Mouse (Mus musculus) brain, embryonic 14.5 days (tissue): ENCODE data around the gene Cmklr1. TPM values are rescaled to one million over a fixed set of nuclear protein-coding genes. Genes with fewer than 3 reads are reported as not detected.

Experiments used
- DNase-seq: peaks from one replicate; pipeline ENCODE4 v3.0.0-alpha.2; 2011; ENCODE audit warnings: low read depth
- CTCF ChIP-seq: fragments of 200-500 bp; IDR thresholded peaks from 2 replicates; pipeline ENCODE4 v1.5.1; 2012; ENCODE audit warnings: inconsistent platforms, mild to moderate bottlenecking, moderate library complexity, borderline replicate concordance; ENCODE audit not compliant: insufficient read depth, insufficient read length; ENCODE audit errors: extremely low read depth
- POLR2A ChIP-seq: fragments of 200-500 bp; IDR thresholded peaks from 2 replicates; pipeline ENCODE4 v1.6.1; 2012; ENCODE audit warnings: mild to moderate bottlenecking, inconsistent platforms, borderline replicate concordance; ENCODE audit not compliant: poor library complexity, insufficient read depth, insufficient read length, severe bottlenecking; ENCODE audit errors: extremely low read depth
- polyA plus RNA-seq: library from polyadenylated mRNA; depleted of rRNA; stranded (reverse); fragments of >200 nt; gene quantifications from 2 replicates; pipeline ENCODE4 v1.2.3, GENCODE M21; 2012

The Cmklr1 gene
- polyA plus RNA-seq, 1 experiment: 3.9 TPM

GRCm38 (mm10) chr5:113619151-113619550, 31.1 kb downstream of the Cmklr1 start:
- TF ChIP-seq CTCF (no peak), POLR2A (no peak)
- DNase-seq: no peak

GRCm38 (mm10) chr5:113618716-113619115, 31.5 kb downstream of the Cmklr1 start:
- TF ChIP-seq CTCF (no peak), POLR2A (no peak)
- no peak for DNase-seq

- no peak for TF ChIP-seq POLR2A
- TF ChIP-seq CTCF: no peak
- DNase-seq: no peak
Measured at GRCm38 (mm10) chr5:113611771-113612233, 38.4 kb downstream of the Cmklr1 start.

- TF ChIP-seq POLR2A: no peak
Measured at GRCm38 (mm10) chr5:113611131-113611530, 39.1 kb downstream of the Cmklr1 start.

GRCm38 (mm10) chr5:113610490-113610889, 39.7 kb downstream of the Cmklr1 start:
- TF ChIP-seq POLR2A: no peak
- no peak for TF ChIP-seq CTCF
- no peak for DNase-seq

More at GRCm38 (mm10) chr5:113611131-113611530, 39.1 kb downstream of the Cmklr1 start:
- DNase-seq: no peak

GRCm38 (mm10) chr5:113609891-113610290, 40.3 kb downstream of the Cmklr1 start:
- no peak for DNase-seq
- TF ChIP-seq POLR2A (no peak), CTCF (no peak)

- TF ChIP-seq CTCF: no peak
- TF ChIP-seq POLR2A: no peak
- DNase-seq: no peak
Measured at GRCm38 (mm10) chr5:113608511-113608910, 41.7 kb downstream of the Cmklr1 start.

- DNase-seq: no peak
- TF ChIP-seq POLR2A (no peak), CTCF (no peak)
Measured at GRCm38 (mm10) chr5:113607941-113608431, 42.2 kb downstream of the Cmklr1 start.

- no peak for DNase-seq
- TF ChIP-seq CTCF (no peak), POLR2A (no peak)
Measured at GRCm38 (mm10) chr5:113606961-113607785, 43.1 kb downstream of the Cmklr1 start.

GRCm38 (mm10) chr5:113606121-113606520, 44.1 kb downstream of the Cmklr1 start:
- TF ChIP-seq CTCF (no peak), POLR2A (no peak)
- no peak for DNase-seq

- DNase-seq: no peak
- TF ChIP-seq POLR2A (no peak), CTCF (no peak)
Measured at GRCm38 (mm10) chr5:113604758-113605157, 45.5 kb downstream of the Cmklr1 start.

GRCm38 (mm10) chr5:113603471-113603870, 46.8 kb downstream of the Cmklr1 start:
- TF ChIP-seq CTCF (no peak), POLR2A (no peak)

More at GRCm38 (mm10) chr5:113603471-113603870, 46.8 kb downstream of the Cmklr1 start:
- no peak for DNase-seq
